Mouse (Mus musculus): Measurements from ENCODE around the gene Hist1h4f. TPM values are rescaled to one million over a fixed set of nuclear protein-coding genes. Genes with fewer than 3 reads are reported as not detected.
"Not testable (repeated sequence)": the region's sequence is repeated elsewhere in the genome, so short reads cannot be mapped to it uniquely, and the experiment has no call there.

The Hist1h4f gene
- polyA plus RNA-seq, 1 experiment from 2014 or later: not detected

DNA sequence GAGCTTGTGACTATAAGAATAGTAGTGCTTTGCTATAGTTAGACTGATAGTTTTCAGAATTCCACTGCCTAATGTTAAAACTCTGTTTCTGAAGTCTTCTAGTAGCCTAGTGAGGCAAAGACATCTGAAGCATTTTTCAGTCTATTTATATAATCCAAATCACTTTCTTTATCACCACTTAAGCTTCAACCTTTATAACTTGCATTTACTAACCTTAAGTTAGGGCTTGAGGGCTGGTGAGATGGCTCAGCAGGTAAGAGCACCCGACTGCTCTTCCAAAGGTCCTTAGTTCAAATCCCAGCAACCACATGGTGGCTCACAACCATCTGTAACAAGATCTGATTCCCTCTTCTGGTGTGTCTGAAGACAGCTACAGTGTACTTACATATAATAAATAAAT is 11.6 kb downstream of the Hist1h4f start:
- DNase-seq (ENCODE audit: low spot score); H3K4me1 ChIP-seq (ENCODE audit: control insufficient read depth, insufficient read depth, low read length); H3K9ac ChIP-seq (ENCODE audit: low read length); H3K36me3 ChIP-seq (ENCODE audit: control insufficient read depth, insufficient read depth, low read length); H3K9me3 ChIP-seq (replicated peaks; ENCODE audit: control insufficient read depth, low read length); H3K27me3 ChIP-seq (replicated peaks; ENCODE audit: control insufficient read depth, insufficient read depth, low read length); H3K4me3 ChIP-seq (ENCODE audit: low read depth, low read length); H3K4me2 ChIP-seq (ENCODE audit: low read length); H3K27ac ChIP-seq (ENCODE audit: low read depth, low read length); ATAC-seq: not testable (repeated sequence)
- WGBS: 74% methylated on average over 1 of the region's 1 CpGs

DNA sequence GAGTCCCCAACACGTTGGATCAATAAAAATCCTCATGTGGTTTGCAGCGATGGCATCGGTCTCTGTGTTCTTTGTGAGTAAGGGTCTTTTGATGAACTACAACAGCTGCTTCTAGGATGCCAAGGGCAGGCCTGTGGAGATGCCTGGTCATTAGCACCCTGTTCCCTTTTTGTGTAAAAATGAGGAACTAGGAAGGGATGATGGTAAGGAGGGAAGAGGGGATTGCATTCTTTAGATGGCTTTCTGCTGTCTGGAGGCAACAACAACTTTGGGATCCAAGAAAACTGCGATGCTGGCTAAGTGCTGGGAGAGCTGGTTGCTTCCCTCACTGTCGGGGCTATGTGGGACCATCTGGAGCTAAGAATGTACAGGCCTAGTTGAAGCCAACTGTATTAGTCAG is 13.2 kb downstream of the Hist1h4f start:
- H3K27ac ChIP-seq (ENCODE audit: low read depth, low read length): no peak overlapping the region
- H3K4me2 ChIP-seq (ENCODE audit: low read length): no peak overlapping the region
- H3K4me3 ChIP-seq (ENCODE audit: low read depth, low read length): no peak overlapping the region
- no peak for ATAC-seq
- no peak for DNase-seq (ENCODE audit: low spot score)
- peaks cover 10% of the 10 kb centered on the region; the same call in 1 of the 2 replicates for H3K4me1 ChIP-seq (ENCODE audit: control insufficient read depth, insufficient read depth, low read length)
- no peaks in the 10 kb centered on the region for H3K9me3 ChIP-seq (replicated peaks; ENCODE audit: control insufficient read depth, low read length)
- H3K27me3 ChIP-seq (replicated peaks; ENCODE audit: control insufficient read depth, insufficient read depth, low read length): no peaks in the 10 kb centered on the region
- no peak overlapping the region for H3K9ac ChIP-seq (ENCODE audit: low read length)
- 77% methylated on average over 5 of the region's 5 CpGs for WGBS
- H3K36me3 ChIP-seq (ENCODE audit: control insufficient read depth, insufficient read depth, low read length): no peaks in the 10 kb centered on the region

DNA sequence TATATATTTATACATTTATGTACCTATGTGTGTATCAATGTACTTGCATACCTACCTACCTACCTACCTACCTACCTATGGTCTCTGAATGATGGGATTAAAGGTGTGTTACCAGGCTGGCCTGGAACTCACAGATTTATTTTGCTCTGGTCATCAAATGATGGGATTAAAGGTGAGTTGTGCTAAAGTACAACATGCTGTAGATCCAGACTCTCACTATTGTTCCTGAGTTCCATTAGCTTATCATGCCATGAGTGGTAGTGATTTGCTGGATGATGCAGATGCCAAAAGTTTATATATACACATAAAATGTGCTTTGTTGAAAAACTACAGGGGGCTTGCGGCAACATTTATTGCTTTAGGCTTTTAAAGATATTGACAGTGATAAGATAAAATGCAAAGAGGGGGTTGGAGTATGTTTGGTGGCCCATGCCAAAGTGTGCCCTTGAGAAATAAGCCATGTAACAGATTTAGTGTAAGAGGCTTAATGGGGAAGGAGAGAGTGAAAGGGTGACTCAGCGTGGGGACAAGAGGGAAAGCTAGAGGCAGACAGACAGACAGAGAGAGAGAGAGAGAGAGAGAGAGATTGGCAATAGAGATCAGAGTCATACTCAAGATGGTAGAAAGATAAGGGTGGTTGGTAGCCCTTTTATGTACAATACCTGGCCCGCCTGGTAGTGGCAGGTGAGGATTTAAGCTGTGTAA is 14.3 kb downstream of the Hist1h4f start:
- Histone ChIP-seq H3K4me1 (ENCODE audit: control insufficient read depth, insufficient read depth, low read length) (peaks cover 21% of the 10 kb centered on the region), H3K4me2 (ENCODE audit: low read length) (peak overlapping the region; percentile 59), H3K27me3 (replicated peaks; ENCODE audit: control insufficient read depth, insufficient read depth, low read length) (no peaks in the 10 kb centered on the region), H3K9ac (ENCODE audit: low read length) (peak overlapping the region; percentile 6; the same call in 1 of the 2 replicates), H3K27ac (ENCODE audit: low read depth, low read length) (no peak overlapping the region), H3K36me3 (ENCODE audit: control insufficient read depth, insufficient read depth, low read length) (no peaks in the 10 kb centered on the region), H3K9me3 (replicated peaks; ENCODE audit: control insufficient read depth, low read length) (no peaks in the 10 kb centered on the region), H3K4me3 (ENCODE audit: low read depth, low read length) (peak overlapping the region; percentile 43; the same call in 1 of the 2 replicates)
- 80% methylated on average over 3 of the region's 3 CpGs for WGBS
- DNase-seq (ENCODE audit: low spot score) (no peak), ATAC-seq (no peak)

DNA sequence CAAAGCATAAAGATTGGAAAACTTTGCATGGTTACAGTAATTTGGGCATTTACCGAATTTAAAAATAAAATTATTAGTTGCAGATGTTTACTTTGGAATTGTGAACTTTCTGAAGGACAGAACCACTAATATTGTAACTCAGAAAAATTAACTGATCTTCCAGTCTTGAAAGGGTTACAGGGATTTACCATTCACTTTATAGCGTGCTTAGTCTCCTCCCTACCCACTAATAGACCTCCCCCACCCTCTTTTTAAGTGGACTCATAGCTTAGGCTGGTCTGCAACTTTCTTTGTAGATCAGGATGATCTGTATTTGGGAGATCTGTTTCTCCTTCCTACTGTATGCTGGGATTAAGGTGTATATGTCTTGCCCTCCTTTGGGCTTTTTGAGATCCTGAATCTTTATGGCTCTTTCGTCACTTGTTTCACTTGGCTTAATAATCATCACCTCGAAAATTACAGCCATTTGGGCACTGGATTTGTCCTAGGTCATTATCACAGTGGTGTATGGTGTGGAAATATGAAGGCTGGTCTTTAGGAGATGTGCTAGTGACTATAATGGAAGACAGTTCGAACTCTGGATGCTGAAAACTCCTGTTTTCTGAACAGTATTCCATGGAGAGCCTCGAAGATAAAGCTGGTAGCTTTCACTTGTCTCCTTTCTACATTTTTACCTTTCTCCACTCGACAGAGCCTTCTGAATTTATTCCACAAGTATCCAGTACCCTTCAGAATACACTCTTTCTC is 15.2 kb downstream of the Hist1h4f start:
- no peak overlapping the region for H3K27ac ChIP-seq (ENCODE audit: low read depth, low read length)
- no peaks in the 10 kb centered on the region for H3K27me3 ChIP-seq (replicated peaks; ENCODE audit: control insufficient read depth, insufficient read depth, low read length)
- H3K4me3 ChIP-seq (ENCODE audit: low read depth, low read length): peak overlapping the region; percentile 43
- H3K4me2 ChIP-seq (ENCODE audit: low read length): peak overlapping the region; percentile 59
- no peak for ATAC-seq
- peak overlapping the region; percentile 68 for H3K9ac ChIP-seq (ENCODE audit: low read length)
- no peak for DNase-seq (ENCODE audit: low spot score)
- H3K36me3 ChIP-seq (ENCODE audit: control insufficient read depth, insufficient read depth, low read length): no peaks in the 10 kb centered on the region
- H3K4me1 ChIP-seq (ENCODE audit: control insufficient read depth, insufficient read depth, low read length): peaks cover 23% of the 10 kb centered on the region
- WGBS: 15% methylated on average over 7 of the region's 7 CpGs
- H3K9me3 ChIP-seq (replicated peaks; ENCODE audit: control insufficient read depth, low read length): no peaks in the 10 kb centered on the region

DNA sequence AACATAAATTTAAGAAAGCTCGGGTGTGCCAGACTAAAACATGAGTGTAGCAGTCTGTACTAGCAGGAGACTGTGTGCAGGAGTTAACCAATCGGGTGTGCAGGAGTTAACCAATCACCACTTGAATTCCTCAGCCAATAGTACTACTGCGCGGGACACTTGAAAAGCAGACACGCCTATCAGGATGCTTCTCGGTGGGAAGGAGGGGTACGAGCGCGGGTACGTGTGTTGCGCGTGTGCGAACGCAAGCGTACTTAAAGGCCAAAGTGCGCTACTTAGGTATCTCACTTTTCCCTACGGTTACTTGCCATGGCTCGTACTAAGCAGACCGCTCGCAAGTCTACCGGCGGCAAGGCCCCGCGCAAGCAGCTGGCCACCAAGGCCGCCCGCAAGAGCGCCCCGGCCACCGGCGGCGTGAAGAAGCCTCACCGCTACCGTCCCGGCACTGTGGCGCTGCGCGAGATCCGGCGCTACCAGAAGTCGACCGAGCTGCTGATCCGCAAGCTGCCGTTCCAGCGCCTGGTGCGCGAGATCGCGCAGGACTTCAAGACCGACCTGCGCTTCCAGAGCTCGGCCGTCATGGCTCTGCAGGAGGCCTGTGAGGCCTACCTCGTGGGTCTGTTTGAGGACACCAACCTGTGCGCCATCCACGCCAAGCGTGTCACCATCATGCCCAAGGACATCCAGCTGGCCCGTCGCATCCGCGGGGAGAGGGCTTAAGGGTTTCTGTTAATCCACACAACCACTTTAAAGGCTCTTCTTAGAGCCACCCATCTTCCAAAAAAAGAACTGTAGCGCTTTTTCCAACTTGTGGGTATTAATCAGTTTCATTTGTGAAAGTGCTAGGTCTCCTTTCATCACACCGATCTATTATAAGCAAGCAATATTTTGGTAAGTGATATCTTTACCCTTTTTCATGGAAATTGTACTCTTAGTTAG is 16.0 kb downstream of the Hist1h4f start, which contains the start of gene Hist1h3g:
Hist1h3g (plus strand) TSS at position 286 of the 939 bp plus-strand sequence.
- H3K9me3 ChIP-seq (replicated peaks; ENCODE audit: control insufficient read depth, low read length); H3K27me3 ChIP-seq (replicated peaks; ENCODE audit: control insufficient read depth, insufficient read depth, low read length): not testable (repeated sequence)
- peak; percentile 87 for ATAC-seq

DNA sequence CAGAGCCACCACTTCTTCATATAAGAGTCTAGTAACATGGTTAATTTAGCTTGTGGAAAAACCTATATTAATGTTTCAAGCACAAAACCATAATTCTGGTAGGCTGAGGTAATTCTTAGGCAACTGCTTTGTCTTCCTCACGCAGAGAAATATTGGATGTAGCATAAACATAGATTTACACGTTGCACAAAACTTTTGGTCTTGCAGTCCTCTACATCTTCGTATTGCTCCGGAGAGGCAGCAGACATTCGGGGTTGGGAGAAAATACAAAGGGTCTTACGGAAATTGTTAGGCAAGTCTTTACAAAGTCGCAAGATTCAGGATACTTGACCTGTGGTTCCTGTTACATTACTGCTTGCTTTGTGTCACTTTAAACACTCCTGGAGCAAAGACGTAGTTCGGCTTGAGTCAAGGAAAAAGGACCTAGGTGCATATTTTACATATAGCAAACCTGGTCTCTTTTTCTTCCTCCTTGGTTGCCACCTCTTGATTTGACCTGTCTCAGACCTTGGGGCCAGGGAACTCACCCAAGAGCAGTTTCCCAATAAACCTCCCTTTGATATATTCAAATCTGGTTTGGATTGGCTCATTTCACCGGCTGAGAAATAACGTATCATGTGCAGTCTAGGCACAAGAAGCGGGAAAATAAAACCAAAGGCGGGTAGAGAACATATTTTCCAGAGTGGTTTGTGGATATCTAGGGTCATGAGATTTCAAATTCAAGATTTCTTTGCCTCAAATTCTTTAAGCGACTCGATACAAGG is 16.9 kb downstream of the Hist1h4f start:
- ATAC-seq (no peak), DNase-seq (ENCODE audit: low spot score) (no peak)
- no peaks in the 10 kb centered on the region for H3K9me3 ChIP-seq (replicated peaks; ENCODE audit: control insufficient read depth, low read length)
- peak overlapping the region; percentile 59 for H3K4me2 ChIP-seq (ENCODE audit: low read length)
- peak overlapping the region; percentile 60 for H3K9ac ChIP-seq (ENCODE audit: low read length)
- H3K4me1 ChIP-seq (ENCODE audit: control insufficient read depth, insufficient read depth, low read length): peaks cover 26% of the 10 kb centered on the region
- H3K27me3 ChIP-seq (replicated peaks; ENCODE audit: control insufficient read depth, insufficient read depth, low read length): no peaks in the 10 kb centered on the region
- peak overlapping the region; percentile 43 for H3K4me3 ChIP-seq (ENCODE audit: low read depth, low read length)
- WGBS: under 1% methylated on average over 15 of the region's 15 CpGs
- no peaks in the 10 kb centered on the region for H3K36me3 ChIP-seq (ENCODE audit: control insufficient read depth, insufficient read depth, low read length)
- peak overlapping the region; percentile 95 for H3K27ac ChIP-seq (ENCODE audit: low read depth, low read length)

More for the DNA sequence above, 16.0 kb downstream of the Hist1h4f start, which contains the start of gene Hist1h3g:
- WGBS: 0% methylated on average over 35 of the region's 62 CpGs
- peak; percentile 99 for DNase-seq (ENCODE audit: low spot score)
- H3K36me3 ChIP-seq (ENCODE audit: control insufficient read depth, insufficient read depth, low read length): not testable (repeated sequence)
- H3K4me3 ChIP-seq (ENCODE audit: low read depth, low read length): peak within 1 kb of the TSS; percentile 43
- H3K4me1 ChIP-seq (ENCODE audit: control insufficient read depth, insufficient read depth, low read length): peaks cover 23% of the 10 kb centered on the region
- H3K4me2 ChIP-seq (ENCODE audit: low read length): peak within 1 kb of the TSS; percentile 59
- peak within 1 kb of the TSS; percentile 95 for H3K27ac ChIP-seq (ENCODE audit: low read depth, low read length)
- peak within 1 kb of the TSS; percentile 68 for H3K9ac ChIP-seq (ENCODE audit: low read length)

DNA sequence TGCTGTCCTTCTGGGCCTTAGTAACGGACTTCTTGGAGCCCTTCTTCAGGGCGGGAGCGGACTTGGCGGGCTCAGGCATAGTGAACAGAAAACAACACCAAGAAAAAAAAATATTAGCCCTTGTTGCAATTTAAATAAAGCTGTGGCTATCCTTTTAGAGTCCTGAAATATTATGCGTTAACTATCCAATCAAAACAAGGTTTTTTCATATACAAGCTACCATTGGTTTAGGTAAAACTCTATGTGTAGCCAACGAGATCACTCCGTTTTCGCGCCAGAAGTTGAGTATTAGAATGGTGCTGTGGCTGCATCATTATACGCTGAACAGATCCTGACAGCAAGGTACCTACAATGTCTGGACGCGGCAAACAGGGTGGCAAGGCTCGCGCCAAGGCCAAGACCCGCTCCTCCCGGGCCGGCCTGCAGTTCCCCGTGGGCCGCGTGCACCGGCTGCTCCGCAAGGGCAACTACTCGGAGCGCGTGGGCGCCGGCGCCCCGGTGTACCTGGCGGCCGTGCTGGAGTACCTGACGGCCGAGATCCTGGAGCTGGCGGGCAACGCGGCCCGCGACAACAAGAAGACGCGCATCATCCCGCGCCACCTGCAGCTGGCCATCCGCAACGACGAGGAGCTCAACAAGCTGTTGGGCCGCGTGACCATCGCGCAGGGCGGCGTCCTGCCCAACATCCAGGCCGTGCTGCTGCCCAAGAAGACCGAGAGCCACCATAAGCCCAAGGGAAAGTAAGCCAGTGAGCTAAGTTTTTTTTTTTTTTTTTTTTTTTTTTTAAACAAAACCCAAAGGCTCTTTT is 17.7 kb downstream of the Hist1h4f start, which contains the start of gene Hist1h2af:
Hist1h2af (plus strand) TSS at position 347 of the 808 bp plus-strand sequence.
- under 1% methylated on average over 25 of the region's 53 CpGs for WGBS
- H3K36me3 ChIP-seq (ENCODE audit: control insufficient read depth, insufficient read depth, low read length); H3K27me3 ChIP-seq (replicated peaks; ENCODE audit: control insufficient read depth, insufficient read depth, low read length); H3K9me3 ChIP-seq (replicated peaks; ENCODE audit: control insufficient read depth, low read length): not testable (repeated sequence)
- peak; percentile 98 for DNase-seq (ENCODE audit: low spot score)
- Histone ChIP-seq H3K9ac (ENCODE audit: low read length) (peak within 1 kb of the TSS; percentile 78), H3K4me2 (ENCODE audit: low read length) (peak within 1 kb of the TSS; percentile 59), H3K27ac (ENCODE audit: low read depth, low read length) (peak within 1 kb of the TSS; percentile 95), H3K4me1 (ENCODE audit: control insufficient read depth, insufficient read depth, low read length) (peaks cover 29% of the 10 kb centered on the region), H3K4me3 (ENCODE audit: low read depth, low read length) (peak within 1 kb of the TSS; percentile 43)
- peak; percentile 43 for ATAC-seq
